Mouse (Mus musculus) neural tube, embryonic 13.5 days (tissue): ENCODE measurements around the gene Nps. TPM values are rescaled to one million over a fixed set of nuclear protein-coding genes. Genes with fewer than 3 reads are reported as not detected.

Source experiments
- ATAC-seq: fragments of 200-750 bp; cut with Nextera tagmentation; 2 replicates; pipeline ENCODE4 v1.8.0; 2017; ENCODE audit warnings: low read depth, mild to moderate bottlenecking, moderate TSS enrichment, moderate library complexity
- H3K27ac ChIP-seq: fragments of 300-500 bp; sonication (generic); replicated peaks from 2 replicates; pipeline ENCODE4 v1.5.1; 2015; ENCODE audit warnings: moderate library complexity, mild to moderate bottlenecking, inconsistent platforms
- H3K27me3 ChIP-seq: fragments of 300-500 bp; sonication (generic); 2 replicates; pipeline ENCODE4 v1.6.1; 2015; ENCODE audit warnings: mild to moderate bottlenecking, inconsistent platforms
- H3K36me3 ChIP-seq: fragments of 300-500 bp; sonication (generic); 2 replicates; pipeline ENCODE4 v1.6.1; 2015; ENCODE audit warnings: mild to moderate bottlenecking, inconsistent platforms
- H3K4me1 ChIP-seq: fragments of 300-500 bp; sonication (generic); replicated peaks from 2 replicates; pipeline ENCODE4 v1.6.1; 2015; ENCODE audit warnings: inconsistent platforms
- H3K4me2 ChIP-seq: fragments of 300-500 bp; sonication (generic); 2 replicates; pipeline ENCODE4 v1.6.1; 2015; ENCODE audit warnings: inconsistent platforms, mild to moderate bottlenecking, moderate library complexity
- H3K4me3 ChIP-seq: fragments of 300-500 bp; sonication (generic); 2 replicates; pipeline ENCODE4 v1.5.1; 2015; ENCODE audit warnings: mild to moderate bottlenecking, inconsistent platforms
- H3K9ac ChIP-seq: fragments of 300-500 bp; sonication (generic); 2 replicates; pipeline ENCODE4 v1.6.1; 2015; ENCODE audit warnings: moderate library complexity, mild to moderate bottlenecking, inconsistent platforms
- H3K9me3 ChIP-seq: fragments of 300-500 bp; sonication (generic); 2 replicates; pipeline ENCODE4 v1.6.1; 2016; ENCODE audit warnings: inconsistent platforms
- WGBS: fragments of 180-500 bp; shearing (Covaris S2); methylation state at CpG from one replicate; pipeline ENCODE4 v1.1.7; 2015; 5-methylcytosine and 5-hydroxymethylcytosine counted together
- polyA plus RNA-seq: library from polyadenylated mRNA; unstranded; fragments of >200 nt; fragmentation: Nextera tagmentation; extraction: Ambion mirVana; gene quantifications from 2 replicates; pipeline ENCODE4 v1.2.1, GENCODE M21; 2015

Nps gene
- polyA plus RNA-seq, 1 experiment from 2014 or later, result not detected

- 90% methylated on average over 5 of the region's 5 CpGs for WGBS
- Histone ChIP-seq H3K9ac (no peak overlapping the region), H3K27me3 (no peaks in the 10 kb centered on the region), H3K4me3 (no peak overlapping the region), H3K36me3 (no peaks in the 10 kb centered on the region), H3K27ac (no peak overlapping the region), H3K4me2 (no peak overlapping the region), H3K4me1 (no peaks in the 10 kb centered on the region), H3K9me3 (no peaks in the 10 kb centered on the region)
- no peak for ATAC-seq
Measured at GRCm38 (mm10) chr7:135246386-135246785, 12.1 kb upstream of the Nps start.

- no peaks in the 10 kb centered on the region for H3K9me3 ChIP-seq
- no peaks in the 10 kb centered on the region for H3K4me1 ChIP-seq
- no peaks in the 10 kb centered on the region for H3K36me3 ChIP-seq
- no peak for ATAC-seq
- WGBS, result 90% methylated on average over 2 of the region's 2 CpGs
- no peak overlapping the region for H3K9ac ChIP-seq
- no peak overlapping the region for H3K27ac ChIP-seq
- no peak overlapping the region for H3K4me3 ChIP-seq
- H3K27me3 ChIP-seq, result no peaks in the 10 kb centered on the region
- no peak overlapping the region for H3K4me2 ChIP-seq
Measured at GRCm38 (mm10) chr7:135253249-135253648, 5.3 kb upstream of the Nps start.

- ATAC-seq, result no peak
- no peaks in the 10 kb centered on the region for H3K4me1 ChIP-seq
- H3K9ac ChIP-seq, result no peak overlapping the region
- no peak overlapping the region for H3K27ac ChIP-seq
- 91% methylated on average over 2 of the region's 2 CpGs for WGBS
- no peaks in the 10 kb centered on the region for H3K36me3 ChIP-seq
- no peak overlapping the region for H3K4me2 ChIP-seq
- H3K9me3 ChIP-seq, result no peaks in the 10 kb centered on the region
- no peaks in the 10 kb centered on the region for H3K27me3 ChIP-seq
- no peak overlapping the region for H3K4me3 ChIP-seq
Measured at GRCm38 (mm10) chr7:135254423-135254822, 4.1 kb upstream of the Nps start.

- WGBS, result 89% methylated on average over 5 of the region's 5 CpGs
- Histone ChIP-seq H3K4me3 (no peak overlapping the region), H3K36me3 (no peaks in the 10 kb centered on the region), H3K4me2 (no peak overlapping the region), H3K4me1 (no peaks in the 10 kb centered on the region), H3K27ac (no peak overlapping the region), H3K9ac (no peak overlapping the region), H3K9me3 (no peaks in the 10 kb centered on the region), H3K27me3 (no peaks in the 10 kb centered on the region)
- ATAC-seq, result no peak
Measured at GRCm38 (mm10) chr7:135271011-135271410, 12.5 kb downstream of the Nps start.

- 87% methylated on average over 3 of the region's 3 CpGs for WGBS
- Histone ChIP-seq H3K4me3 (no peak overlapping the region), H3K27me3 (no peaks in the 10 kb centered on the region), H3K36me3 (no peaks in the 10 kb centered on the region), H3K4me2 (no peak overlapping the region), H3K9ac (no peak overlapping the region), H3K9me3 (no peaks in the 10 kb centered on the region), H3K27ac (no peak overlapping the region), H3K4me1 (no peaks in the 10 kb centered on the region)
- ATAC-seq, result no peak
Measured at GRCm38 (mm10) chr7:135283212-135283611, 24.7 kb downstream of the Nps start.

GRCm38 (mm10) chr7:135289976-135290375 lies 31.5 kb downstream of the Nps start:
- Histone ChIP-seq H3K4me1 (no peaks in the 10 kb centered on the region), H3K36me3 (no peaks in the 10 kb centered on the region), H3K4me3 (no peak overlapping the region), H3K9ac (no peak overlapping the region), H3K27me3 (no peaks in the 10 kb centered on the region), H3K9me3 (no peaks in the 10 kb centered on the region), H3K27ac (no peak overlapping the region), H3K4me2 (no peak overlapping the region)
- 83% methylated on average over 3 of the region's 3 CpGs for WGBS
- ATAC-seq, result no peak

GRCm38 (mm10) chr7:135291646-135292236 lies 33.2 kb downstream of the Nps start:
- Histone ChIP-seq H3K4me3 (no peak overlapping the region), H3K4me1 (no peaks in the 10 kb centered on the region), H3K9me3 (no peaks in the 10 kb centered on the region), H3K36me3 (no peaks in the 10 kb centered on the region), H3K27me3 (no peaks in the 10 kb centered on the region), H3K9ac (no peak overlapping the region), H3K4me2 (no peak overlapping the region), H3K27ac (no peak overlapping the region)
- ATAC-seq, result no peak
- WGBS, result 85% methylated on average over 15 of the region's 15 CpGs

- no peaks in the 10 kb centered on the region for H3K27me3 ChIP-seq
- ATAC-seq, result no peak
- H3K4me3 ChIP-seq, result no peak overlapping the region
- no peaks in the 10 kb centered on the region for H3K36me3 ChIP-seq
- H3K9me3 ChIP-seq, result no peaks in the 10 kb centered on the region
- H3K9ac ChIP-seq, result no peak overlapping the region
- no peak overlapping the region for H3K4me2 ChIP-seq
- no peaks in the 10 kb centered on the region for H3K4me1 ChIP-seq
- no peak overlapping the region for H3K27ac ChIP-seq
- 93% methylated on average over 3 of the region's 3 CpGs for WGBS
Measured at GRCm38 (mm10) chr7:135294498-135294897, 36.0 kb downstream of the Nps start.

GRCm38 (mm10) chr7:135304496-135304895 lies 46.0 kb downstream of the Nps start:
- Histone ChIP-seq H3K4me3 (no peak overlapping the region), H3K9ac (no peak overlapping the region)
- 91% methylated on average over 2 of the region's 2 CpGs for WGBS

More at GRCm38 (mm10) chr7:135304496-135304895, 46.0 kb downstream of the Nps start:
- H3K27me3 ChIP-seq, result no peaks in the 10 kb centered on the region
- no peak for ATAC-seq
- H3K4me2 ChIP-seq, result no peak overlapping the region
- H3K36me3 ChIP-seq, result no peaks in the 10 kb centered on the region
- no peaks in the 10 kb centered on the region for H3K9me3 ChIP-seq
- no peaks in the 10 kb centered on the region for H3K4me1 ChIP-seq
- no peak overlapping the region for H3K27ac ChIP-seq

Other genes starting within 250 kb of the Nps start
- gene Foxi2, start 151.6 kb downstream of the Nps start, polyA plus RNA-seq, result not detected in 2 replicates